Mouse (Mus musculus) right cerebral cortex, postnatal 4 days (tissue): ENCODE data around the gene Ctnnbl1.
A peak's percentile ranks its signal among the peaks of the same experiment; 100 is the strongest.

Experiments
- DNase-seq: peaks from one replicate; pipeline ENCODE4 v3.0.0-alpha.2; 2022

The Ctnnbl1 gene

DNA sequence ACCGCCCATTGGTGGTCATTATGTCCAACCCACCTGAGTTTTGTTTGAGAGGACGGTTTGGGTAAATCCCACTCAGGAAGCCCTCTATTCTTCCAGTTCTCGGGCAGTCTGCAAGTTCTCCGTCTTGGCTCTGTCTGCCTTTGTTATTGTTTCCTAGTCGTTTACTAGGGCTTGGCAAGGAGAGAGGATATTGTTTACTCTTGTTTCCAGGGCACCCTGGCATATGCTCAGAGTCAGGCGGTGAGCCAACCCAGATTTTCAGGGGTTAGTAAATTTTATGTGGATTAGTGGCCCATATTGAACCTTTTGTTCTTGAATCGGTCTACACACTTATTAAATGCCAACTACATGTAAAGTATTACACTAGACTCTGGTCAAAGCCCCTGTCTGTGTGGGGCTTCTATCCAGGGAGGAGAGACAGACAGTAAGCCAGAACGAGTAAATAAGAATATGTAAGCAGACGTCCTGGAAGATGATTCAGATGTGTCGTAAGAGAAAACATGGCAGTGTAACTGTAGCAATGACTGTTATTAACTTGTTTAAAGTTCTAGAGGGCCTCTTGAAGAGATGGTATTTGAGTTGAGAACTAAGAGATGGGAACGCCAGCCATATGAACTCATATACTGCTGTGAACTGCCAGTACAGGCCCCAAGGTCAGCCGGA is 13.9 kb downstream of the Ctnnbl1 start:
- peak; percentile 30 for DNase-seq

DNA sequence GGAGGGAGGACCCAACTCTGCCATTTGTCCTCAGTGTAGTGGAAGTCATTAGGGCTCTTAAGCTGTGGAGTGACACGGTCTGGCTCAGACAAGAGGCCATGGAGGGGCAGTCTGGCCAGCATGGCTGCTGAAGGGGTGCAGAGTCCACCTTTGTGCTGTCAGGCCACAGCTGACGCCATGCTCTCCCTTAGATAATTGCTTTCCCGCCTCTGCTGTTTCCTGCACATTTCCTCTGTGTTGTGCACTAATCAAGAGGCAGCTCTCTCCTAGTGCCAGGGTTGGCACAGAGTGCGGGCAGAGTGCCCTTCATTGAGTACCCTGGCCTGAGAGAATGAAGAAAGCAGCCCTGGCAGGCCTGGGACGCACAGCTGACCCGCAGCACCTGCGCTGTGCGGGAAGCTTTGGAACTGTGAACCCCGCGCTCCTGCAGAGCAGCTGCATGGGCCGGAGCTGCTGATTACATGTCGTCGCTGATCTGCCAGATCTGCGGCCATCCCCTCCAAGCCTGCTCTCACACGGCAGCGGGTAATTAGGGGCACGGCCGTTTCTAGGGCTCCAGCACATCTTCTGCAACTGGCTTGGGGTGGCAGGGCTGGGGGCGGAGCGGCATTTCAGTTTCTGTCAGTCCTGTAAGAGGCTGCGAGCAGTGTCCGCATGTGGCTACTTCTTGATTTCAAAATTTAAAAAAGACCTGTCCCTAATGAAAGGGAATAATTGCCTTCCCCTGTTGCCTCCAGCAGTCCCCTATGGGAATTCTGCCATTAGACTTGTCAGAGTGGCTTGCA is 14.6 kb downstream of the Ctnnbl1 start:
- peak; percentile 62 for DNase-seq

GRCm38 (mm10) chr2:157752374-157752743 is 15.2 kb downstream of the Ctnnbl1 start:
- DNase-seq, result no peak

GRCm38 (mm10) chr2:157755771-157756170 is 18.6 kb downstream of the Ctnnbl1 start:
- no peak for DNase-seq

GRCm38 (mm10) chr2:157756193-157756592 is 19.0 kb downstream of the Ctnnbl1 start:
- no peak for DNase-seq

DNA sequence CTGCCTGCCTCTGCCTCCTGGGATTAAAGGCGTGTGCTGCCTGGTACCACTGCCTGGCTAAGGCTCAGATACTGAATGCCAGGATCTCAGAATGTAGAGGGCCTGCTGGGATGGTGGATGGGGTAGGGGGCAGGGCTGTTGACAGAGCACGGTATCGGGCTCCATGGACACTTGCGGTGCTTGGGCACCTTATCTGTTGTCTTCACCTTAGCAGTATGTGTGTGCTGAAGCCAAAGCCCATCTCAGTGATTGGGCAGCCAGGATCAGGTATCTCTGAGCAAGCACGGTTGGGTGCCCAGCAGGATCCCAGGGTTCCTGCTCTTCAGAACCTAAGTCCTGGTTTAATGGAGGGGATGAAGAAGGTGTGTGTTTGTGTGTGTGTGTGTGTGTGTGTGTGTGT is 21.2 kb downstream of the Ctnnbl1 start:
- no peak for DNase-seq

DNA sequence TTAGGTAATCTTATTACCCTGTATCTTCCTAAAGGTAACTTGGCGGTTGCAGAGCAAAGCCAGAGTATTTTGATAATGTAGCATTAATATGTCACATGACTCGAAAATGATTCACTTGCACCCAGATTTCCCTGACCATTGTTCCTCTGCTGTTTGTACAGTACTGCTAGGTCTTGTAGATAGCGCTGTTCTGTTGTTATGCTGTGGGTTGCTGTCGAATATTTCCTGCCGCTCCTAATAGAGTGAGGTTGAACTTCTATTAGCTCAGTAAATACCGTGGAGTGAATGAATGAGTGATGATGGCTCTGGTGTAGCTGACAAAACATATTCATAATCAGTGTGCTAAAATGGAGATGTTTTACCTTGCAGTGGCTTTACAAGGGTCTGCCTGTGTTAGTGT is 22.5 kb downstream of the Ctnnbl1 start:
- no peak for DNase-seq

DNA sequence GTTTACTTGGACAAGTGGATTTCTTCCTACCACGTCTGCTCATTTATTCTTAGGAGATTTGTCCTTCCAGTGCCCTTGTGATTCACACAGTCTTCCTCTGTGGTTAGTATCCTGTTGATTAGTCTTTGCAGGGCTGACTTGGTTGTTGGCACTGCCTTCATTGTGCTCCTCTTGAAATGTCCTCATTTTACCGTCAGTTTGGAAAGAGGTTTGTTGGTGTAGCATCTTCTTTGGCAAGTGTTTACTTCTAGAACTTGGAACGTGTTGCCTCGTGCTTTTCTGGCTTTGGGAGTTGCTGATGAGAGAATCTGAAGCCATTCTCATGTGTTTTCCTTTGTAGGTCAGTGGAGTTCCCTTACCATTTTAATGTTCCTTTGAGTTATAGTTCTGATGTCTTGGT is 25.7 kb downstream of the Ctnnbl1 start:
- no peak for DNase-seq

GRCm38 (mm10) chr2:157766591-157766990 is 29.4 kb downstream of the Ctnnbl1 start:
- no peak for DNase-seq

DNA sequence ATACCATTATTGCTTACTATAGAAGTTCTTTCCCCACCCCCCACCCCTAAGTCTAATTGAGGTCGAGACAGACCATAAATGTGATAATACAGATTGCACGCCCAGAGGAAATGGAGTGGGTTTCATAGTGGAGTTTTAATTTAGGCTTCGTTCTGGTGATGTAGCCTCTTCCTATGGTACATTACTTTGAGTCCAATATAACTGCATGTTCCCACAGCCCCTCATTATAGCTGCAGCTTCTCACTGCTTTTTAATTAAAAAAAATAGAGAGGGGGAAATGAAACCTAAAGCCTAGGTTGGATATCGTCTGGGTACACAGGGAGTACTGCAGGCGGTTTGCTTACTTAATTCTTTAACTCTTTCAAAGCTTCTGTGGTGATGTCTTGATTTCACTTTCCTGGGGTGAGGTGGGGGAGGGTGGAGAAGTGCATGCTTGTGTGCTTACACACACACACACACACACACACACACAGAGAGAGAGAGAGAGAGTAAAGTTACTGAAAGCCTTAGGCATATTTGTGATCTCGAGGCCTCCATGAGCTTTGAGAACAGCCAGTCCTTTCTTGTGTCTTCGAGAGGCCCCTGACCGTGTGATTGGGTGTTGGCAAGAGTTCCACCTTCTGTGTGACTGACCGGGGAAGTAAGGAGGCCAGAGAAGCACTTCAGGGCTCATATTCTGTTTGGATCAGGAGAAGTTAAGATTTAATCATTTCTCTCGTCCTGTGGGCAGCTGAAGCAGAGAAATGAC is 31.7 kb downstream of the Ctnnbl1 start:
- DNase-seq, result no peak

DNA sequence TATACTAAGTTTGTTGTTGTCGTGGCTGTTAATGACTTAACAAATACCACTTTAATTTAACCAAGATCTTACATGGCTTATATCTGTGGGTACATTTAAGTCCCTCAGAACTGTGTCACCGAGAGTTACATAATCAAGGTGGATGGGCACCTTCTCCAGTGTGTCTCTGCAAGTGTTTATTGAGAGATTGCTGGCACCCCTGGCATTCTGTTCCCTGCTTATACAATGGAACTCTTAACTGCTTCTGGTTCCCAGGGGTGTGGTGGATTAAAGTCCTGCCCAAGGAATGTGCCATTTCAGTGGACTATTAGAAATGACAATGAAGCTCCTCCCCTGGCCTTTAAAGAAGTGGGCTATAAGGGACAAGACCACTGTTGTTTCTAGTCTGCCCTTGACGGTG is 33.6 kb downstream of the Ctnnbl1 start:
- DNase-seq, result no peak

GRCm38 (mm10) chr2:157773661-157774060 is 36.5 kb downstream of the Ctnnbl1 start:
- DNase-seq, result no peak

DNA sequence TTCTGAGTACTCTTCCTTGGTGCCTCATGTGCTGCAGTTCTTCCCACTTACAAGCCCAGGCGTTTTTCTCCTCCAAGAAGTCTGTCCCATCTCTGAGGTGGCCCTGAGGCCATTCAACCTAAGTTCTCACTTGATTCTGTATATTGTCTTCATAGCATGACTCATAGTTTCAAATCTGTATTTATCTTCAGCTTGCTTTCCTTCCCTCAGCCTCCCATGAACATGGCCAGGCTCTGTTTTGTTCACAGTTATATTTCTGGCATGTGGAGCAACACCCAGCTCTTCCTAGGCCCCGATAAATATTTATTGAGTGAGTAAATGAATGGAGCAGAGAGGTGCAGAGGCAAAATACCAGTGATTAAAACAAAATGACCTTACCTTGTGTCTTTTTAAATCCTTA is 38.8 kb downstream of the Ctnnbl1 start:
- no peak for DNase-seq

DNA sequence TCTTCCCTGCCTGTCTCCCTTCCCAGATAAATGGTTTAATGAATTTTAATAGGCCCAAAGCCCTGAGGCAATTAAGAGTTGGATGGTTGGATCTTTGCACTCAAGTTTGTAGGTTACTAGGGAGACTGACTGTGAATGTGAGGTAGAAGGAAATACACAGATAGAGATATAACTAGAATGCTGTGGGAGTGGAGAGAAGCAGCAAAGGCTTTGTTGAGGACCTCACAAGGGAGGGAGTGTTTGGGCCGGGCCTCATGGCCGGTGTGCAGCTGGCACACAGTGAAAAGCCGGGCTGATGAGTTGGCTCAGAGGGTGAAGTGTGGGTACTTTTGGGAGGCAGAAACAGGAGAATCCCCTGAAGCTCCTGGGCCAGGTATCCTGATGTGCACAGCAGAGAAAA is 43.8 kb downstream of the Ctnnbl1 start:
- DNase-seq, result no peak

- DNase-seq, result no peak
Observed at GRCm38 (mm10) chr2:157783152-157783551, 46.0 kb downstream of the Ctnnbl1 start.

DNA sequence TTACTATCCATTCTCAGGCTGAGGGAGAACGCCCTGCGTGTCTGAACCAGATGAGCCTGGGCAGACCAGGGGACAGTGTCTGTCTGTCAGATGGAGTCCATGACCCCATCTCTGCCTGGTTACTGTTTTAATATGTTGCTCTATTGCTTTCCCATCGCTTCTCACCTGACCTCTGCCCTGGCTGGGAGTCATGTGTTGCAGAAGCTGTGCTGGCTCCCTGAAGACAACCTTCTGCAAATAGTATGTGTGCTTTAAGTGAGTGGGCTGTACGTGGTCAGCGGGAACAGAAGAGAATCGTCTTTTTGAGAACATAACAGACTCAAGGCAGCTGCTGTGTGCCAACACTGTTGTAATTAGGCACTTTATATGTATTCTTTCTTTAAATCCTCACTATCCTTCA is 47.0 kb downstream of the Ctnnbl1 start:
- no peak for DNase-seq

- no peak for DNase-seq
Observed at GRCm38 (mm10) chr2:157784647-157785046, 47.4 kb downstream of the Ctnnbl1 start.

- no peak for DNase-seq
Observed at GRCm38 (mm10) chr2:157789226-157789625, 52.0 kb downstream of the Ctnnbl1 start.

- DNase-seq, result no peak
Observed at GRCm38 (mm10) chr2:157790836-157791495, 53.8 kb downstream of the Ctnnbl1 start.

DNA sequence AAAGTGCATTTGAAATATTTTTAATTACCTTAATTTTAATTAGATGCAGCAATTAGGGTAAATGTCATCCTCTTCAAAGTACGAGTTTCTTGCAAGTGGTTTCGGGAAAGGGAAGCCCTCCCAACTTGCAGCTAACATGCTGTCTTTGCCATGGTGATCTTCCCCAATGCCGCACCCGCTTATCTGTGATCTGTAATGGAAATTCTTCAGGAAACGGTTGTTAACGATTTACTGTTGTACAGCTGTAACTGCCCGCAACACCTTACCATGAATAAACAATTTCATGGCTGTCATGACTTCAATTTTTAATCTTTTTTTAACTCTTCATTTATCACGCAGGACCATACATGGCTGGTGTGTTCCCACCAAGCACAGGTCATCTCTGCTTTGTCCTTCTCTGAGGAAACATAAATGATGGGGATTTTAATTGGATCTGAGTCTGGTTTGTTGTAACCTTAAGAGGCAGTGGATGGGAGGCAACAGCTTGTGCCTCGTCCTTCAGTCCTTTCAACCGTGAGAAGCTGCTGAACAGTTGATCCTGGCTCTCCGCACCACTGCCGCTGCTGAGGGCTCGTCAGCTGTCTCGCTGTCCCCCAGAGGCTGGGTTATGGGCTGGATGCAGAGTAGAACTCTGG is 54.4 kb downstream of the Ctnnbl1 start:
- no peak for DNase-seq

- DNase-seq, result no peak
Observed at GRCm38 (mm10) chr2:157792840-157793552, 55.8 kb downstream of the Ctnnbl1 start.

DNA sequence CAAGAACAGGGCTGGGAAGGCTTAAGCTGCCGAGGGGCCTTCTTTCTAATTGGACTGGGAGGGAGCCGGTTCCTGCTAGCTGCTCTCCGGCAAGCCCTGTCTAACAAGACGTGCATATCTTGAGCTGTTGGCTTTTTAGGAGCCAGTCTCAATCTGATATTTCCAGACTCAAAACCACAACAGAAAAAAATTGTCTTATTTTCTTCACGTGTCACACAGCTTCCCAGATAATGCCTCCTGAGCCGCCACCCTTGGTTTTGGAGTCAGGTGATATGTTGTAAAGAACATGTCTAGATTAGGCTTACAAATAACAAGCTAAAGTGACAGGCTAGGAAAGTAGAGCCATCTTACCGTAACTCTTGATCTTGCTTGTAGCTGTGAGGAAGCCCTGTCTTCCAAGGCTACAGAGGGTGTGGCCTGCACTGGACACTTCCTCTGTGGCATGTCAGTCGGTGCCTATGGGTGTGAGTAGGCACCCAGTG is 56.7 kb downstream of the Ctnnbl1 start:
- DNase-seq, result no peak
